Mouse (Mus musculus) kidney, adult 8-10 months (tissue): ENCODE measurements around the gene Vmn1r48.
"Not testable (repeated sequence)": the region's sequence is repeated elsewhere in the genome, so short reads cannot be mapped to it uniquely, and the experiment has no call there.

Source experiments
- DNase-seq, 2 experiments: peaks; one replicate each; pipeline ENCODE4 v3.0.0; 2022

Vmn1r48 gene

GRCm38 (mm10) chr6:90036741-90037140 lies at the start of gene Vmn1r48:
TSS of gene Vmn1r48 (minus strand) at chr6:90036841.
- not testable (repeated sequence) for DNase-seq

- no peak for DNase-seq
Observed at GRCm38 (mm10) chr6:90078406-90078805, 41.8 kb upstream of the Vmn1r48 start, which contains the start of gene Vmn1r49. TSS of gene Vmn1r49 (minus strand) at chr6:90078506.

- DNase-seq, result not testable (repeated sequence)
Observed at GRCm38 (mm10) chr6:90015847-90016246, 20.8 kb downstream of the Vmn1r48 start, which contains the start of gene Vmn1r47. TSS of gene Vmn1r47 (plus strand) at chr6:90016147.

- DNase-seq, result peak; percentile 3 to 7
Observed at GRCm38 (mm10) chr6:89985989-89986388, 50.7 kb downstream of the Vmn1r48 start.
